Mouse (Mus musculus) G1E (cell line): ENCODE measurements at regions not wholly inside any gene's neighbourhood (a gene's known extent, or its start where the extent isn't known, plus 50 kb on each side); places are given as distances from the start of the nearest gene placed in this dataset.

Experiments used
- CTCF ChIP-seq: IDR thresholded peaks from 2 replicates; pipeline ENCODE4 v1.5.1; 2012; ENCODE audit warnings: low read depth, low read length, inconsistent platforms, mixed read lengths
- GATA2 ChIP-seq: IDR thresholded peaks from 2 replicates; pipeline ENCODE4 v1.6.1; 2012; ENCODE audit warnings: low read depth, low read length, inconsistent platforms, borderline replicate concordance

- TF ChIP-seq CTCF (no peak), GATA2 (no peak)
Observed at GRCm38 (mm10) chr10:17102065-17102464, 621.0 kb upstream of the Cited2 start.
